Mouse (Mus musculus) mouse trophoblast stem cell (cell line): ENCODE results near the gene Rheb.
"Not testable (repeated sequence)": the region's sequence is repeated elsewhere in the genome, so short reads cannot be mapped to it uniquely, and the experiment has no call there.

ENCODE experiments used
- in situ Hi-C, 2 experiments: fragments of 300-500 bp; cut with MseI, MboI; formaldehyde crosslinking; loops; 2 replicates in 1 of 2; 3 replicates in 1 of 2; pipeline ENCODE4 v1.15.1; 2025

Gene Rheb

GRCm38 (mm10) chr5:24792961-24793360 lies 49.5 kb downstream of the Rheb start:
- in situ Hi-C loops = no loop called here

DNA sequence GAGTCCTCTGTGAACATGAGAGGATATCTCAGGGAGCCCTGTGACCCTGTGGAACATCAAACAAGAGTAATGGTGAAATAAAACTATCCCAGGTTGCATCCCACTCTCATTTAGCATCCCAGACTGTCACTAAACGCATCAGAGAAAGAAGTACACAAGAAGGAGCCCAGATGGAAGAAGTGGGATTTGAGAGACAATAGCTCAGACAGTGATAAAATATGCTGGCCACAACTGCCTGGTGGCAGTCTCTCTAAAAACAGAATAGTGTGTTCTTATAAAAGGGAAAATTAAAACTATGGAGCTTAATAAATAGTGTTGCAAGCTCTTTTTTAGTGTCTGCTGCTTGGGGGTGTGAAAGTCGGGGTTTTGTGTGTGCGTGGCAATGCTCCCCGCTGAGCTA lies 59.5 kb downstream of the Rheb start:
- in situ Hi-C loops = loop anchor here (5.0 to 10.0 kb wide), 2 partner anchors 108 to 111 kb away; no protein-coding TSS in a partner anchor

DNA sequence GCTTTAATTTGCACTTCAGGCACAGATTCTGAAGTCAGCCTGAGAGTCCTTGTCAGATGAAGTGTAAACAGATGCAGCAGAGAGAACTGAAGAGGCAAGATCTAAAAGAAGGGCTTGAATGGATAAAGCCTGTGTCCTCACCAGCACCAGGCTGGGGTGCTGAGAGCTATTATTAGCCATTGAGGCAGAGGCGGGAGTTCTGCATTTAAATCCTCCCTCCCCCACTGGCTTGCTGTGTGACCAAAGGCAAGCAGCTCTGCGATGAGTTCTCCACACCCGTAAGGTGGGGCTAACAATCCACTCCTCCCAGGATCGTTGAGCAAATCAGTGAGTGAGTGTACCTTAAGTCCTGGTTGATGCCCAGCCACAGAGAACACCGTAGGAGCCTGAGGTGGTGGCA lies 61.4 kb downstream of the Rheb start:
- in situ Hi-C loops = loop anchor here (5.0 to 10.0 kb wide), 2 partner anchors 106 to 109 kb away; no protein-coding TSS in a partner anchor

DNA sequence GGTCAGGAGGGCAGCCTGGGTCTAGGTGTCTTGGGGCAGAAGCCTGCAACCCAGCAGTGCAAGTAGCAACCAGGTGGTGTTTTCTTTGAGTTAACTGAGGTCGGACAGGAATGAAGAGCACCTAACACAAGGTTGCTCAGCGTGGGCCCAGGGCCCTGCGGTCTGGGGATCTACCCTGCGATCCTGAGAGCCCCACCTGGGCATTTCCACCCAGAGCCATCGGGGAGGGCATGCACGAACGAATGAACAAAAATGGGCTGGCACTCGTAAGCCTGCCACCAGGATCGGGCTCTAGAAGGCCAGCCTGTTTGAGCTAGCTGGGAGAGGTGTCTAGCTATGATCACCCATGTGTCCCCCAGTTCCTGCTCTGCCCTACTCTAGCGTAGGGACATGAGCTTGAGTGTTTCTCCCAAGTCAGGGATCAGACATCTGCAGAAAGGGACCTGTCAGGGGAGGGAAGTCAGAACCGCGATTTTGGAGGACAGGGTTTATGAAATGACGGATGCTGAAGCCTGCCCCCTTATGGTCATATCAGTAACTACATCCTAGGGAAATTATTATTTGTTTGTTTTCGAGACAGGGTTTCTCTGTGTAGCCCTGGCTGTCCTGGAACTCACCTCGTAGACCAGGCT lies 62.4 kb downstream of the Rheb start:
- in situ Hi-C loops = loop anchor here (5.0 to 10.0 kb wide), 2 partner anchors 105 to 108 kb away; no protein-coding TSS in a partner anchor

DNA sequence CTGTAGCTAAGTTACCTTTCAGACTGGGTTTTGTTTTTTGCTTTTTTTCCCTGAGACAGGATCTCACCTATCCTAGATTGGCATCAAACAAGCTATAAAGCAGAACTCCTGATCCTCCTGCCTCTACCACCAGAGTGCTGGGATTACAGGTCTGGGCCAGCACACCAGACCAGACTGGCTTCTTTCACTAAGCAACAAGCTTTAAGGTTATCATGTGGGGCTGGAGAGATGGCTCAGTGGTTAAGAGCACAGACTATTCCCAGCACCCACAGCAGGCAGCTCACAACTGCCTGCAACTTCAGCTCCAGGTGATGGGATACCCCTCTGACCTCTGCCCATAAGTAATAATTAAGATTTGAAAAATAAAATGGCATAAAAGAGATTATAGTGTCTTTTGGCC lies 63.1 kb downstream of the Rheb start:
- in situ Hi-C loops = no loop called here

DNA sequence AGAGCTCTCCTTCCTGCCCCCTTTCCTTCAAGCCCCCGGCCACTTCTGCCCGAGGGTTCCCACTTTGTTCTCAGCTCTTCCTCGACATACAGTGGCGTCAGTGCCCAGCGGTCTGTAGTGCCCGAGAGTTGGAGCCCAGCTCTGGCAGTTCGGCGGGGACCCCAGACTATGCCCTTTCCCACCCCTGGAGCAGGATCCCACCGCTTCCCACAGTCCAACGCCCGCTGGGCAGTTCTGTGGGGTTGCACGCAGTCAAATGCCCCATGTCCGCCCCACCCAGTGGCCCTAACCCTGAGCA lies 63.6 kb downstream of the Rheb start:
- in situ Hi-C loops = no loop called here

DNA sequence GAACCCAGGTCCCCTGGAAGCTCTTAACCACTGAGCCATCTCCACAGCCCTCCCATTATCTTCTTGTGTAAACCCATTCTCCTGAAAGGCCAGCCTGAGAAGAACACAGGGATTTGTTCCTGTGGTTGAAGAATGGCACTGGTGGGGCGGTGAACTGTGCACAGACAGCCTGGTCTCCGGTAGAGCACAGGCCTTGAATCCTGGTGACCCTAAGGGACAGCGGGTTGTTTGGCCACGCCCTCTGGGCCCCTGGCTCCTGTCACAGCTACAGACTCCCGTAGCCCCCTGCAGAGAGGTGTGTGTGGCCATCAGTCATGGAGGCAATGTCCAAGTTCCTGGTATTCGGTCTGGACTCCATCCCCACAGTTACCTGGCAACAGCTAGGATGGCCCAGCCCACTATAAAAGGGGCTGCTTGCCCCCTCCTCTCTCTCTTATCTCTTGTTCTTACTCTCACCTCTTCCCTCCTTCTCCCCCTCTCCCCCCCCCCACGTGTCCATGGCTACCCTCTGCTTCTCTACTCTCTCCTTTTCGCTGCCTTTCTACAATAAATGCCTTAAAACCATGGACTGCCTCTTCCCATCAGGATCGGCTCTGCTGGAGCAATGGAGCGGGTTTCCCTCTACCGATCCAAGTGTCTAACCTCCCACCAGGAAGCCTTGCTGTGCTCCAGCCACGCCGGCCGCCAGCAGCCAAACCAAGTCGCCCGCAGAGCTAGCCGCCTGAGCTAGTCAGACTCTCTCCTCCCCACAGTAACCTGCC lies 64.2 kb downstream of the Rheb start:
- in situ Hi-C loops = no loop called here

DNA sequence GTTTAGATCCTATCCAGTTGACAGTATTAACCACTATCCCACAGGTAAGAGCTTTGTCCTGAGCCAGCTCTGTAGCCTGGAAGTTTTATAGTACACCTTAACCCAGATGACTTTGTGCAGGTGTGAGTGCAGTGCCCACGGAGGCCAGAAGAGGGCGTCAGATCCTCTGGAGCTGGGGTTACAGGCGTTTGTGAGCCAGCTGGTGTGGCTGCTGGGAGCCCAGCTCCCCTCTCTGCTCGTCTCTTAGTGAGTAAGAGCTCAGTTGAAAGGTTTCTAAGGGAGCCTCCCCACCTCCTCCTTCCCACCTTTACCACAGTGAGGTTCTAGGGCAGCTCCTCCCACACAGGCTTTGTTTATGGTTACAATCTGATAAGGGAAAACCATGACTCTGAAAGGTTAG lies 65.7 kb downstream of the Rheb start:
- in situ Hi-C loops = no loop called here

DNA sequence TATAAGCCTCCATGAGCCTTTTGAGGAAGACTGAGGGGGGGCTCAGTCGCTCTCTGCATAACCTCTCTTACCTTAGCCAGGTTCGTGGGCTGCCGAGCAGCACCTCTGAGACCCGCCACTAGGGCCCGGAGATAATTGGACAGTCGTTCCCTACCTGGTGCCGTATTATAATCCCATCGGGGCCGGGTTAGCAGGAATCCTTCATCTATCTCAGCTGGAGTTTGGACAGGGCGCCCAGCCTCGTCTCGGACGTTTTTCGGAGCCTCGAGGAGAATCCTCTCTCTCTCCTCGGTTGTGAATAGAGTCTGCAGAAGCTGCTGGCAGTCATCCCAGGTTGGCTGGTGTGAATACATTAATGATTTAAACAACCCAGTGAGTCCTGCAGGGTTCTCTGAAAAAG lies 67.9 kb downstream of the Rheb start:
- in situ Hi-C loops = not testable (repeated sequence)

GRCm38 (mm10) chr5:24757816-24758215 lies 84.6 kb downstream of the Rheb start, which contains the start of gene Crygn:
Crygn (minus strand) TSS chr5:24758008.
- in situ Hi-C loops = no loop called here

GRCm38 (mm10) chr5:24756931-24757330 lies 85.5 kb downstream of the Rheb start:
- in situ Hi-C loops = no loop called here
